Mouse (Mus musculus): ENCODE measurements around the gene Cenpp. TPM values are rescaled to one million over a fixed set of nuclear protein-coding genes. Genes with fewer than 3 reads are reported as not detected.

The Cenpp gene
- polyA plus RNA-seq, 1 experiment from 2014 or later: 3.8 TPM

DNA sequence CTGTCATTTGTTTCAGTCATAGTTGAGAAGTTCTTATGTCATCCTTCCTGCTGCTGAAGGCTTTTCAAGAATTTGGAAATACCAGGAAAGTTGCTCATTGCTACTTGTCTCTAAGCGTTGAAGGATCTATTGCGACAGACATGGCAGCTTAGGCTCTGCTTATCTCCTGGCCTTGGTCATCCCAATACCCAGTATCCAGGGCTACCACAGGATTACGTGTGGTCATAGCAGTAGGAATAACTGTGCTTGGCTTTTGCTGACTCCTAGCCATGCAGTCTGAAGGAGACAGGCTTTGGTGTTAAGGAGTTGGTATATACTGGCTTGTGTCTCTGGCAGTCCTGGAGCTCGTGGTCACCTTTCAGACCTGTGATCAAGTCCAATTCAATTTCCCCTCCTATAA, 192.3 kb downstream of the Cenpp start:
- ATAC-seq (peak; percentile 32), DNase-seq (ENCODE audit: low spot score) (peak; percentile 84)
- Histone ChIP-seq H3K4me2 (replicated peaks; ENCODE audit: low read depth, low read length) (no peak overlapping the region), H3K27ac (ENCODE audit: low read length) (peak overlapping the region; percentile 78), H3K4me1 (ENCODE audit: insufficient read depth, low read depth, low read length) (no peaks in the 10 kb centered on the region), H3K4me3 (ENCODE audit: low read depth, low read length) (no peak overlapping the region), H3K9me3 (ENCODE audit: low read length) (no peaks in the 10 kb centered on the region), H3K36me3 (ENCODE audit: insufficient read depth, low read length) (peaks cover 13% of the 10 kb centered on the region), H3K27me3 (replicated peaks; ENCODE audit: insufficient read depth, low read length) (no peaks in the 10 kb centered on the region), H3K9ac (replicated peaks; ENCODE audit: low read depth) (no peak overlapping the region)
- TF ChIP-seq CTCF (IDR thresholded peaks at IDR 0.05): no peak
- no peak for TF ChIP-seq EP300 (IDR thresholded peaks at IDR 0.05)
- WGBS: 58% methylated on average over 4 of the region's 4 CpGs

DNA sequence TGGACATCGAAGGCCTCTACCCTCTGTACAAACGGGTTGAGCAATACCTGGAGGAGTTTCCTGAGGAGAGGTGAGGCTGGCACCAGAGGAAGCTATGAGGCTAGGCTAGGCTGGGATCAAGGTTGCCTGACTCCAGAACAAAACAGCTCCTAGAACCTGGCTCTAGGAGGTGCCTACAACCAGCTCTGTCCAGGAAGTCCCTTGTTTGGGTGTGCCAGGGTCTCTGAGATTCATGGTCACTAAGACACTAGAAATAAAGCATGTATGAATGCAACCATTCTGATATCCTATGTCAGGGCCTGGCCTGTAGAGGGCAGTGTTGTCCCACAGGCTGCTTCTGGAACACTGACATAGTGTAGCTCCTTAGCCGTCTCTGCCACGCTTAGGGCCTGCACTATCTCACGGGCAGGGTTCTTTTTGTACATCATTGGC, 203.3 kb downstream of the Cenpp start:
- WGBS: 27% methylated on average over 5 of the region's 5 CpGs
- DNase-seq (ENCODE audit: low spot score) (peak; percentile 91), ATAC-seq (peak; percentile 90)
- Histone ChIP-seq H3K9me3 (ENCODE audit: low read length) (no peaks in the 10 kb centered on the region), H3K4me3 (ENCODE audit: low read depth, low read length) (no peak overlapping the region), H3K27ac (ENCODE audit: low read length) (no peak overlapping the region), H3K27me3 (replicated peaks; ENCODE audit: insufficient read depth, low read length) (no peaks in the 10 kb centered on the region), H3K4me2 (replicated peaks; ENCODE audit: low read depth, low read length) (no peak overlapping the region), H3K4me1 (ENCODE audit: insufficient read depth, low read depth, low read length) (no peaks in the 10 kb centered on the region), H3K9ac (replicated peaks; ENCODE audit: low read depth) (no peak overlapping the region), H3K36me3 (ENCODE audit: insufficient read depth, low read length) (no peaks in the 10 kb centered on the region; the same call in 1 of the 2 replicates)
- no peak for TF ChIP-seq EP300 (IDR thresholded peaks at IDR 0.05)
- peak; percentile 99 for TF ChIP-seq CTCF (IDR thresholded peaks at IDR 0.05)

DNA sequence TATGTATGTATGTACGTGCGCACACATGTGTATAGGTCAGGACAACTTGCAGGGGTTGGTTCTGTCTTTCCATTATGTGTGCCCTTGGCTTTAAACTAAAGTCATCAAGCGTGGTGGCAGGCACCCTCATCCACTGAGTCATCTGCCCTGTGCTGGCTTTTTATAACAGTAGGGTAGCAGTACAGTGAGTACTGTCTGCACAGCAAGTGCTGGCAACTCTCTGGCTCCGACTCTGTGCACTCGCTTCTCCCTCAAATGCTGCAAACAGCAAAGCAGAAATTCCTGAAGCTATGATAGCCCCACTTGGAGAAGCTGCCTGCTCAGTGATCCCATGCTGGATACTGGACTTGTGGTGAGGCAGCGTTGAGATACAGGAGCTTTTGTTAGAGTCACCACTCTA, 208.1 kb downstream of the Cenpp start:
- Histone ChIP-seq H3K4me1 (ENCODE audit: insufficient read depth, low read depth, low read length) (no peaks in the 10 kb centered on the region), H3K27me3 (replicated peaks; ENCODE audit: insufficient read depth, low read length) (no peaks in the 10 kb centered on the region), H3K4me2 (replicated peaks; ENCODE audit: low read depth, low read length) (no peak overlapping the region), H3K9me3 (ENCODE audit: low read length) (no peaks in the 10 kb centered on the region), H3K9ac (replicated peaks; ENCODE audit: low read depth) (no peak overlapping the region), H3K27ac (ENCODE audit: low read length) (no peak overlapping the region), H3K4me3 (ENCODE audit: low read depth, low read length) (no peak overlapping the region), H3K36me3 (ENCODE audit: insufficient read depth, low read length) (peaks cover 9% of the 10 kb centered on the region; the same call in 1 of the 2 replicates)
- no peak for ATAC-seq
- WGBS: 97% methylated on average over 6 of the region's 6 CpGs
- DNase-seq (ENCODE audit: low spot score): no peak
- TF ChIP-seq EP300 (IDR thresholded peaks at IDR 0.05): no peak
- no peak for TF ChIP-seq CTCF (IDR thresholded peaks at IDR 0.05)

DNA sequence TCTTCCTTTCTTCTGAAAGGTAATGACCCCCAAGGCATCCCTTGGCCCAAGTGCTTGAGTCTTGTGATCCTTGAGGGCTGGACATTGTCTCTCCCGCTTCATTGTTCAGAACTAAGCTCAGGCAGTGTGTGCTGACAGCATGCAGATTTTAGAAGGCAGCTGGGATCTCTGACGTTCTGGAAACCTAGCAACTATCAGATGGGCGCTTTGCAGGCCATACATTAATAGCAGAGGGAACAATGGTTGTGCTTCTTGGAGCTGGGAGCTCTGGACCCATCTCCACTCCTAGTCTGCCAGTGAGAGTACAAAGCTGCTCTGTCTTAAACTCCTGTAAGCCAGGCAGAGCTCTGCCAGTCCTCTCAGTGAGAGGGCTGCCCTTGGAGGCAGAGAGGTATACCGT, 216.4 kb downstream of the Cenpp start:
- Histone ChIP-seq H3K4me3 (ENCODE audit: low read depth, low read length) (no peak overlapping the region), H3K27me3 (replicated peaks; ENCODE audit: insufficient read depth, low read length) (no peaks in the 10 kb centered on the region), H3K9ac (replicated peaks; ENCODE audit: low read depth) (no peak overlapping the region), H3K36me3 (ENCODE audit: insufficient read depth, low read length) (0 out of 2 replicates have a peak, but pooled peaks cover 14% of the 10 kb centered on the region), H3K4me1 (ENCODE audit: insufficient read depth, low read depth, low read length) (no peaks in the 10 kb centered on the region), H3K9me3 (ENCODE audit: low read length) (no peaks in the 10 kb centered on the region), H3K4me2 (replicated peaks; ENCODE audit: low read depth, low read length) (no peak overlapping the region), H3K27ac (ENCODE audit: low read length) (0 out of 2 replicates have a peak overlapping the region, but pooled peaks have one; percentile 26)
- DNase-seq (ENCODE audit: low spot score) (peak; percentile 41), ATAC-seq (peak; percentile 37; the same call in 1 of the 2 replicates)
- 68% methylated on average over 4 of the region's 4 CpGs for WGBS
- TF ChIP-seq EP300 (IDR thresholded peaks at IDR 0.05) (no peak), CTCF (IDR thresholded peaks at IDR 0.05) (no peak)

DNA sequence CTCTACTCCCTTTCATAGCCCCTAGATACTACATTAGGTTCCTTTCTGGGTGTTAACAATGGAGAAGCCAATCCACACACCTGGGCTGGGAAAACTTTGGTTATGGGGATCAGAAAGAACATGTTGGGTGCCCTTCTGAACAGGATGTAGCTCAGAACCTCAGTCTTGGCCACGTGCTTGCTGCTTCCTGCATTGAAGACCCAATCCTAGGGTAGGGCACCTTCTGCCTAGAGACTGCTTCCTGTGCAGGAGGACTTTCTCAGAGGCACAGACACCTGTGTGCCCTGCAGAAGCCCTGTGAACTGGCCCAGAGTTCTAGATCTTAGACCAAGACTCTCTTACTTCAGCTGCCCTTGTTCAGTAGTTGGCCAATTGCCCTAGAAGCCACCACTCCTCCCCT, 216.8 kb downstream of the Cenpp start:
- 0 out of 2 replicates have a peak, but pooled peaks cover 14% of the 10 kb centered on the region for H3K36me3 ChIP-seq (ENCODE audit: insufficient read depth, low read length)
- no peak for TF ChIP-seq CTCF (IDR thresholded peaks at IDR 0.05)
- no peak for TF ChIP-seq EP300 (IDR thresholded peaks at IDR 0.05)
- H3K27ac ChIP-seq (ENCODE audit: low read length): 0 out of 2 replicates have a peak overlapping the region, but pooled peaks have one; percentile 26
- H3K27me3 ChIP-seq (replicated peaks; ENCODE audit: insufficient read depth, low read length): no peaks in the 10 kb centered on the region
- H3K4me2 ChIP-seq (replicated peaks; ENCODE audit: low read depth, low read length): no peak overlapping the region
- no peak for ATAC-seq
- H3K9ac ChIP-seq (replicated peaks; ENCODE audit: low read depth): no peak overlapping the region
- DNase-seq (ENCODE audit: low spot score): no peak
- no peak overlapping the region for H3K4me3 ChIP-seq (ENCODE audit: low read depth, low read length)
- WGBS: 72% methylated on average over 1 of the region's 1 CpGs
- no peaks in the 10 kb centered on the region for H3K9me3 ChIP-seq (ENCODE audit: low read length)
- H3K4me1 ChIP-seq (ENCODE audit: insufficient read depth, low read depth, low read length): no peaks in the 10 kb centered on the region

DNA sequence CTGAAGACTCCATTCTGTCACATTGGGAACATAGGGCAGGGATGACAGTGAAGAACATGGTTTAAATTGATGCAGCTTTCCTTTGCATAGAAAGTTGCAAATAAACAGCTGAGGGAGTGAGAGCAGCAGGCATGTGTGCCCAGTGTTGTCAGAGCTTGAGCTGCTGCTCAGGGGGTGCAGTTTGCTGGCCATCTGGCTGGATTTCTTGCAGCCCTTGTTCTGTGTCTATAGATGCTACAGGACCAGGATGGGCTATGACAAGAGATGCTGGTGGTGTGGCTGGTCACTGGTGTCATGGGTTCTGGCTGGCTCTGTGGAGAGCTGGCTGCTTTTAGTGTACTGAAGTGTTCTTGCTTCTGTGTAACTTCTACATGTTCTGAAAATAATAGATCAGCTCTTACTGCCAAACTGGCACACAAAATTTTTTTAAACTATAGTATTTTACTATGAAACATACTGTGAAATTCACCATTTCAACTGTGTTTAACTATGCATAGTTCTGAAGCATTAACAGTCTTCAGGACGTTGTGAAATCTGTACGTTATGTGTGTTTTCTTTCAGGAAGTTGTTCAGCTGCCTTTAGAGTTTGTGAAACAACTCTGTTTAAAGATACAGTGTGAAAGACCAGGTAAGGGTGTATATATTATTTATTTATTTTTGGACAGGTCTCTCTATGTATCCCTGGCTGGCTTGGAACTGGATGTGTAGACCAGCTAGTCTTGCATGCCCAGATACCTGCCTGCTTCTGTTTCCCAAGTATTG, 219.1 kb downstream of the Cenpp start:
- no peak overlapping the region for H3K9ac ChIP-seq (replicated peaks; ENCODE audit: low read depth)
- no peaks in the 10 kb centered on the region for H3K9me3 ChIP-seq (ENCODE audit: low read length)
- 67% methylated on average over 2 of the region's 2 CpGs for WGBS
- no peaks in the 10 kb centered on the region for H3K27me3 ChIP-seq (replicated peaks; ENCODE audit: insufficient read depth, low read length)
- H3K4me1 ChIP-seq (ENCODE audit: insufficient read depth, low read depth, low read length): no peaks in the 10 kb centered on the region
- ATAC-seq (peak; percentile 53; the same call in 1 of the 2 replicates), DNase-seq (ENCODE audit: low spot score) (peak; percentile 59)
- 0 out of 2 replicates have a peak, but pooled peaks cover 14% of the 10 kb centered on the region for H3K36me3 ChIP-seq (ENCODE audit: insufficient read depth, low read length)
- H3K27ac ChIP-seq (ENCODE audit: low read length): no peak overlapping the region
- H3K4me3 ChIP-seq (ENCODE audit: low read depth, low read length): no peak overlapping the region
- no peak overlapping the region for H3K4me2 ChIP-seq (replicated peaks; ENCODE audit: low read depth, low read length)
- TF ChIP-seq CTCF (IDR thresholded peaks at IDR 0.05) (no peak), EP300 (IDR thresholded peaks at IDR 0.05) (no peak)

Measured in lung, postnatal 0 days (tissue).